In the genomic region with DNA sequence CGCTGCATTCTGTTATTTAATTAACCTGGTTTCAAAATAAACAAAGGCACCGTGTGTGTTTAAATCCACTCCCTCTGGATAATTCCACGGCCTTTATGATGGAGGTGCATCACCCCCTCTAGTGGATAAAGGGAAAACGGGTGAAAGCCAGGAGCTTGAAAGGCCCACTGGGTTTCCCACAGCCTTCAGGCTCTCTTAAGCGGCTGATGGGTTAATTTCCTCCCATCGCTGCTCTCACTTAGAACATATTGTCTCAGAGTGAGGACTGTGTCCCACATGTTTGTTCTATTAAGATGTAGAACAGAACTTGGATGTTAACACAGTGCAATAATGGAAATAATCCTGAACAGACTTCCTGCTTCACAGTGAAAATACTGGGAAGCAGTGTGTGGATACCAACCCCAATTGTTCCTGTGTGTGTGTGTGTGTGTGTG, we compare ENCODE assay signal across 8 mouse cellular contexts. TPM values are rescaled to one million over a fixed set of nuclear protein-coding genes. Genes with fewer than 3 reads are reported as not detected.
A peak's percentile ranks its signal among the peaks of the same experiment; 100 is the strongest.
DNase-seq lines count a peak whose midpoint lies in the region; ATAC-seq and TF ChIP-seq lines count a peak whose summit lies in the region.

No protein-coding gene starts in this region.

- no peak overlapping the region for H3K4me3 ChIP-seq in cerebellum, adult 2 months (replicated peaks; ENCODE audit: insufficient read depth, low read depth, low read length)
- no peak overlapping the region for H3K4me3 ChIP-seq in limb, embryonic 13.5 days
- H3K4me3 ChIP-seq in neural tube, embryonic 15.5 days (replicated peaks) = no peak overlapping the region

- no peak for TF ChIP-seq POLR2A in cerebellum, adult 2 months (IDR thresholded peaks at IDR 0.05; ENCODE audit: borderline replicate concordance, insufficient read depth, low read length)

- no peak overlapping the region for H3K27ac ChIP-seq in cerebellum, adult 2 months (ENCODE audit: insufficient read depth, low read length)
- no peak overlapping the region for H3K27ac ChIP-seq in limb, embryonic 13.5 days
- no peak overlapping the region for H3K27ac ChIP-seq in neural tube, embryonic 15.5 days (replicated peaks)

- WGBS in cerebellum, adult 2 months = 7% methylated on average over 6 of the region's 6 CpGs
- WGBS in limb, embryonic 13.5 days = 7% methylated on average over 6 of the region's 6 CpGs
- 4% methylated on average over 6 of the region's 6 CpGs for WGBS in neural tube, embryonic 15.5 days

- H3K27me3 ChIP-seq in cerebellum, adult 2 months (ENCODE audit: control insufficient read depth, insufficient read depth, low read length) = no peaks in the 10 kb centered on the region
- H3K27me3 ChIP-seq in limb, embryonic 13.5 days = no peaks in the 10 kb centered on the region
- no peaks in the 10 kb centered on the region for H3K27me3 ChIP-seq in neural tube, embryonic 15.5 days (replicated peaks)

- no peaks in the 10 kb centered on the region for H3K9me3 ChIP-seq in limb, embryonic 13.5 days
- no peaks in the 10 kb centered on the region for H3K9me3 ChIP-seq in neural tube, embryonic 15.5 days (replicated peaks)

- peak; percentile 39; the same call in 1 of the 2 replicates for TF ChIP-seq CTCF in cerebellum, adult 2 months (IDR thresholded peaks at IDR 0.05; ENCODE audit: borderline replicate concordance, insufficient read depth, low read depth, low read length)

- H3K4me2 ChIP-seq in limb, embryonic 13.5 days (replicated peaks) = no peak overlapping the region
- H3K4me2 ChIP-seq in neural tube, embryonic 15.5 days = no peak overlapping the region

- no peak overlapping the region for H3K9ac ChIP-seq in limb, embryonic 13.5 days
- H3K9ac ChIP-seq in neural tube, embryonic 15.5 days (replicated peaks) = no peak overlapping the region

- no peaks in the 10 kb centered on the region for H3K36me3 ChIP-seq in limb, embryonic 13.5 days
- no peaks in the 10 kb centered on the region for H3K36me3 ChIP-seq in neural tube, embryonic 15.5 days

- DNase-seq in cerebellum, adult 2 months = peak; percentile 19 to 33
- DNase-seq in cerebellum, adult 9-11 months = no peak
- peak; percentile 3 for DNase-seq in cerebellum, adult 8-10 months
- DNase-seq in frontal cortex, postnatal 10 days (ENCODE audit: low spot score in 2 of 2) = peak; percentile 19 to 32
- DNase-seq in kidney, adult 9 months = peak; percentile 56
- DNase-seq in spleen, postnatal 4 days (ENCODE audit: low spot score in 2 of 2) = no peak

- peak; percentile 57; the same call in 1 of the 2 replicates for ATAC-seq in limb, embryonic 13.5 days (ENCODE audit: low FRiP score, low read depth)
- ATAC-seq in neural tube, embryonic 15.5 days (ENCODE audit: low FRiP score) = peak; percentile 63; the same call in 1 of the 2 replicates

- H3K4me1 ChIP-seq in cerebellum, adult 2 months (ENCODE audit: control insufficient read depth, insufficient read depth, low read length) = no peaks in the 10 kb centered on the region
- H3K4me1 ChIP-seq in limb, embryonic 13.5 days = peaks cover 3% of the 10 kb centered on the region; the same call in 1 of the 2 replicates
- H3K4me1 ChIP-seq in neural tube, embryonic 15.5 days = 0 out of 2 replicates have a peak, but pooled peaks cover 5% of the 10 kb centered on the region

RNA-seq across cellular contexts. Expression of a gene that starts 33.2 kb away (rescaled TPM):
- 12.4 and 13.3 TPM in 2 replicates for polyA plus RNA-seq in cerebellum, adult 2 months (2012; rRNA removed)
- 89.0 and 103 TPM in 2 replicates for polyA plus RNA-seq in limb, embryonic 13.5 days (2015; fragmentation: Nextera tagmentation; extraction: Ambion mirVana)
- 32.0 and 34.8 TPM in 2 replicates for polyA plus RNA-seq in neural tube, embryonic 15.5 days (2015; fragmentation: Nextera tagmentation; extraction: Ambion mirVana)

Comparison
In these comparisons a context has a peak if more than half of its experiments do, and no peak if none do; other contexts are left out.
1. DNase-seq: peak in cerebellum, adult 2 months (2 of 2), cerebellum, adult 8-10 months (single experiment), frontal cortex, postnatal 10 days (2 of 2) and kidney, adult 9 months (single experiment); none in cerebellum, adult 9-11 months (single experiment) and spleen, postnatal 4 days (0 of 2).